Mouse (Mus musculus) heart, embryonic 12.5 days (tissue): ENCODE results near the gene Rad23b. TPM values are rescaled to one million over a fixed set of nuclear protein-coding genes. Genes with fewer than 3 reads are reported as not detected.
A peak's percentile ranks its signal among the peaks of the same experiment; 100 is the strongest.

ENCODE experiments used
- ATAC-seq: fragments of 200-750 bp; cut with Nextera tagmentation; 2 replicates; pipeline ENCODE4 v1.8.0; 2017; ENCODE audit warnings: moderate TSS enrichment, moderate library complexity; ENCODE audit not compliant: insufficient number of reproducible peaks, low FRiP score
- H3K27ac ChIP-seq: fragments of 300-500 bp; sonication (generic); 2 replicates; pipeline ENCODE4 v1.5.1; 2016; ENCODE audit warnings: mild to moderate bottlenecking, moderate library complexity; ENCODE audit not compliant: poor library complexity, severe bottlenecking
- H3K27me3 ChIP-seq: fragments of 300-500 bp; sonication (generic); replicated peaks from 2 replicates; pipeline ENCODE4 v1.6.1; 2016; ENCODE audit warnings: mild to moderate bottlenecking, moderate library complexity
- H3K36me3 ChIP-seq: fragments of 300-500 bp; sonication (generic); 2 replicates; pipeline ENCODE4 v1.6.1; 2016; ENCODE audit warnings: mild to moderate bottlenecking, moderate library complexity
- H3K4me1 ChIP-seq: fragments of 300-500 bp; sonication (generic); replicated peaks from 2 replicates; pipeline ENCODE4 v1.6.1; 2016; ENCODE audit warnings: mild to moderate bottlenecking
- H3K4me2 ChIP-seq: fragments of 300-500 bp; sonication (generic); 2 replicates; pipeline ENCODE4 v1.6.1; 2016; ENCODE audit warnings: mild to moderate bottlenecking, moderate library complexity
- H3K4me3 ChIP-seq: fragments of 300-500 bp; sonication (generic); 2 replicates; pipeline ENCODE4 v1.5.1; 2016; ENCODE audit warnings: mild to moderate bottlenecking
- H3K9ac ChIP-seq: fragments of 300-500 bp; sonication (generic); 2 replicates; pipeline ENCODE4 v1.6.1; 2016; ENCODE audit warnings: mild to moderate bottlenecking, moderate library complexity
- H3K9me3 ChIP-seq: fragments of 300-500 bp; sonication (generic); replicated peaks from 2 replicates; pipeline ENCODE4 v1.6.1; 2016; ENCODE audit warnings: mild to moderate bottlenecking, moderate library complexity
- WGBS: fragments of 180-500 bp; shearing (Covaris S2); methylation state at CpG from one replicate; pipeline ENCODE4 v1.1.7; 2016; 5-methylcytosine and 5-hydroxymethylcytosine counted together
- polyA plus RNA-seq: library from polyadenylated mRNA; unstranded; fragments of >200 nt; fragmentation: Nextera tagmentation; extraction: Ambion mirVana; gene quantifications from 2 replicates; pipeline ENCODE4 v1.2.1, GENCODE M21; 2016

Gene Rad23b
- polyA plus RNA-seq, 1 experiment from 2014 or later, result 83.0 TPM

- H3K36me3 ChIP-seq, result peaks cover 13% of the 10 kb centered on the region
- 100% methylated on average over 1 of the region's 1 CpGs for WGBS
- no peak overlapping the region for H3K9ac ChIP-seq
- H3K4me3 ChIP-seq, result no peak overlapping the region
- H3K4me2 ChIP-seq, result no peak overlapping the region
- no peak overlapping the region for H3K27ac ChIP-seq
- ATAC-seq, result no peak
- no peaks in the 10 kb centered on the region for H3K9me3 ChIP-seq
- peaks cover 36% of the 10 kb centered on the region for H3K4me1 ChIP-seq
- no peaks in the 10 kb centered on the region for H3K27me3 ChIP-seq
Measured at GRCm38 (mm10) chr4:55355845-55356244, 6.0 kb downstream of the Rad23b start.

DNA sequence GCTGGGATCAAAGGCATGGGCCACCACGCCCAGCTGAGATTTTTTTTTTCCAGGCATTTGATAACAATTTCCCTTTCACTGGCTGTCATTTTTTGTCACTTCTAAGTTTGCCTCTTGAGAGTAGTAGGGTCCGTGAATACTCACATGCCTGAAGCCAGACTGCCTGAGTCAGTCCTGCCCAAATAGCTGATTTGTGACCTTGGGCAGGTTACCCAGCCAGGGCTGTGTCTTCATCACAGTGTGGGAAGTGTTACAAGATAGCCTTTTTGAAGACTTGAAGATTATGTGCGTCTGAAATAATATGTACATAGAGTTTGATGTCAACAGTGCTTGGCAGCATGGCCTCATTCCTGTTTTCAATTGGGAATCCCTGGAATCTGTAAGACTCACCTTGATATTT, 6.9 kb downstream of the Rad23b start:
- Histone ChIP-seq H3K4me3 (no peak overlapping the region), H3K9ac (no peak overlapping the region), H3K9me3 (no peaks in the 10 kb centered on the region), H3K27me3 (no peaks in the 10 kb centered on the region), H3K4me1 (peaks cover 36% of the 10 kb centered on the region), H3K27ac (no peak overlapping the region), H3K36me3 (peaks cover 14% of the 10 kb centered on the region), H3K4me2 (no peak overlapping the region)
- WGBS, result 52% methylated on average over 3 of the region's 3 CpGs
- ATAC-seq, result no peak

DNA sequence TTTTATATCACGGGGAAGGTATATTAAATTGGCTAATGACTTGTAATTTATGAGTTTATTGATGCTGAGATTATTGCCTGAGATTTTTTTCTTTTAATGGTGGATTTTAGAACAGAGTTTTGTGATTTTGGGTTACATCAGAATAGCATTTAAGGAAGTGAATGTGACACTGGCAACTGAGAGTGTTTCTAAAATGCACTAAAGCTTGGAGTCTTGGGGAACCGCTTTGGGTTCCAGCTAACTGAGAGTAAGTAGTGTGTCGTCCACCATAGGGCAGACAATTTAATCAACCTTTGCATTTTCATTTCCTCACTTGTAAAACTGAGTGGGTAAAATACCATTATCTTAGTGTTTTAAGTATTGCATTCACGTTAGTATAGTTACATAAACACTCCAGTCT, 14.0 kb downstream of the Rad23b start:
- WGBS, result 95% methylated on average over 4 of the region's 4 CpGs

DNA sequence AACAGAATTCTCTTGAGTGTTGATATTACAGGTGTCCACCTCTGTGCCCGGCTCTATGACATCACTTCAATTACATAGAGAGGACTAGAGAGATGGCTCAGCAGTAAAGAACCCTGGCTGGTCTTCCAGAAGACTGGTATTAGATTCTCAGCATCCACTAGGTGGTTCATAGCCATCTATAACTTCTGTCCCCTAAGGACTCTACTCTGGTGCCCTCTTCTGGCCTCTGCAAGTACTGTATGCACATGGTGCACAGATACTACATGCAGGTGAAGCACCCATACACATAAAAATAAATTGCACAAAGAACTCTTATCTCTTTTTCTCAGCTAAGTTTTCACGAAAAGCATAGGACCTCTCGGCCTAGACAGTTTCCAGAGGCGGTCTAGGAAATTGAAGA, 14.5 kb downstream of the Rad23b start:
- H3K27me3 ChIP-seq, result no peaks in the 10 kb centered on the region
- no peak for ATAC-seq
- no peak overlapping the region for H3K4me2 ChIP-seq
- peaks cover 14% of the 10 kb centered on the region for H3K36me3 ChIP-seq
- H3K9me3 ChIP-seq, result no peaks in the 10 kb centered on the region
- no peak overlapping the region for H3K9ac ChIP-seq
- no peak overlapping the region for H3K4me3 ChIP-seq
- H3K27ac ChIP-seq, result no peak overlapping the region
- H3K4me1 ChIP-seq, result peaks cover 13% of the 10 kb centered on the region
- 86% methylated on average over 4 of the region's 4 CpGs for WGBS

More for the DNA sequence above, 14.0 kb downstream of the Rad23b start:
- H3K9me3 ChIP-seq, result no peaks in the 10 kb centered on the region
- no peak overlapping the region for H3K4me3 ChIP-seq
- ATAC-seq, result no peak
- H3K36me3 ChIP-seq, result peaks cover 13% of the 10 kb centered on the region
- no peak overlapping the region for H3K9ac ChIP-seq
- H3K27me3 ChIP-seq, result no peaks in the 10 kb centered on the region
- no peak overlapping the region for H3K4me2 ChIP-seq
- peaks cover 13% of the 10 kb centered on the region for H3K4me1 ChIP-seq
- no peak overlapping the region for H3K27ac ChIP-seq

DNA sequence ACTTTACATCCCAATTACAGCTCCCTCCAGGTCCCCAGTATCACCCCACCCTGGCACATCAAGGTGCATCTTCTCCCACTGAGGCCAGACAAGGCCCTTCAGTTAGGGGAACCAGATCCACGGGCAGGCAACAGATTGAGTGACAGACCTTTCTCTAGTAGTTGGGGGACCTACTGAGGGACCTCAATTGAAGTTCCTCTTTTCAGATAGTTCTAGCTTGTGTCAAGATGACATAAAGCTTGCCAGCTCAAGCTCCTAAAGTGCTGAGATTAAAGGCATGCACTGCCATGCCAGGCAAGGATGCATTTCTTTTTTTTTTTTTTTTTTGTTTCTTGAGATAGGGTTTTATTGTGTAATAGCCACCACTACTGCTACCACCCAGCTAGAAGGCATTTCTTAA, 16.2 kb downstream of the Rad23b start:
- Histone ChIP-seq H3K9ac (no peak overlapping the region), H3K4me3 (no peak overlapping the region), H3K27ac (no peak overlapping the region), H3K27me3 (no peaks in the 10 kb centered on the region), H3K36me3 (peaks cover 22% of the 10 kb centered on the region), H3K4me2 (no peak overlapping the region), H3K9me3 (no peaks in the 10 kb centered on the region), H3K4me1 (peaks cover 10% of the 10 kb centered on the region)
- ATAC-seq, result no peak
- WGBS, result 59% methylated on average over 1 of the region's 1 CpGs

GRCm38 (mm10) chr4:55370127-55370526, 20.3 kb downstream of the Rad23b start:
- Histone ChIP-seq H3K27me3 (no peaks in the 10 kb centered on the region), H3K4me2 (no peak overlapping the region), H3K9ac (no peak overlapping the region), H3K27ac (no peak overlapping the region), H3K4me3 (no peak overlapping the region), H3K9me3 (no peaks in the 10 kb centered on the region), H3K4me1 (peaks cover 4% of the 10 kb centered on the region; the same call in 1 of the 2 replicates), H3K36me3 (peaks cover 35% of the 10 kb centered on the region)
- ATAC-seq, result no peak
- WGBS, result 89% methylated on average over 3 of the region's 3 CpGs

DNA sequence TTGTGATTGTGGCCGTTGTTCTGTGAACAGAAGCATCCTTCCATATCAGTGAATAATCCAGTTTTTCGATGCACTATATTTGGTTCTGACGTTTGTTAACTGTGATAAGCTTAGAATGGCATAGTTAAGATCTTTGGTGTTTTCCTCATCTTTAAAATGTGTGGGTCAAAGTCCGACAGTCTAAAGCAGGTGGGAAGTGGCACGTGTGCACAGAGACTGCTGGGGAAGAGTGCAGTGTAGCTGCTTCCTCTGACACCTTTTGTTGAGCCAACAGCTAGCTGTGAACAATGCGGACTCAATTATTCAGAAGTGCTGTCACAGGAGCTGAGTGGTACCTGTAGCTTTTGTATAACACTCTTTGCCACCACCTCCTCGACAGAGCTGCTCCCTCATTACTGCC, 21.5 kb downstream of the Rad23b start:
- WGBS, result 84% methylated on average over 7 of the region's 7 CpGs
- H3K9ac ChIP-seq, result no peak overlapping the region
- H3K27me3 ChIP-seq, result no peaks in the 10 kb centered on the region
- H3K4me3 ChIP-seq, result no peak overlapping the region
- H3K4me2 ChIP-seq, result no peak overlapping the region
- H3K9me3 ChIP-seq, result no peaks in the 10 kb centered on the region
- H3K36me3 ChIP-seq, result peaks cover 36% of the 10 kb centered on the region
- H3K4me1 ChIP-seq, result no peaks in the 10 kb centered on the region
- no peak for ATAC-seq
- H3K27ac ChIP-seq, result no peak overlapping the region

DNA sequence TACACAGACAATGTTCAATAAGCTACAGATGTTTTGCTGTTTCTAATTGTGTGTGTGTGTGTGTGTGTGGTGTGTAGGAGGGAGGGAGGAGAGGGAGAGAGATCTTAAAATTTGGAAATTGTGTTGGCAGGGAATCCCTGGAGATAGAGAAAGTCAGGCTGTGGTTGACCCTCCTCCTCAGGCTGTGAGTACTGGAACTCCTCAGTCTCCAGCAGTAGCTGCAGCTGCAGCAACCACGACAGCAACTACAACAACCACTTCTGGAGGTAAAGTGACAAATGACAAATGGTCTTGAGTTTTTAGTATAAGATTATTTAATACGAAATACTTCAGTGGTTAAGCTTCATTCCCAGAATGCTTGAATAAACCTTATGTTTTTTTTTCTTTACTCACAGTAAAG, 32.5 kb downstream of the Rad23b start:
- Histone ChIP-seq H3K36me3 (peaks cover 78% of the 10 kb centered on the region), H3K9ac (no peak overlapping the region), H3K9me3 (no peaks in the 10 kb centered on the region), H3K4me1 (no peaks in the 10 kb centered on the region), H3K4me3 (no peak overlapping the region), H3K27ac (no peak overlapping the region), H3K27me3 (no peaks in the 10 kb centered on the region), H3K4me2 (no peak overlapping the region)
- ATAC-seq, result no peak
- 86% methylated on average over 2 of the region's 2 CpGs for WGBS

DNA sequence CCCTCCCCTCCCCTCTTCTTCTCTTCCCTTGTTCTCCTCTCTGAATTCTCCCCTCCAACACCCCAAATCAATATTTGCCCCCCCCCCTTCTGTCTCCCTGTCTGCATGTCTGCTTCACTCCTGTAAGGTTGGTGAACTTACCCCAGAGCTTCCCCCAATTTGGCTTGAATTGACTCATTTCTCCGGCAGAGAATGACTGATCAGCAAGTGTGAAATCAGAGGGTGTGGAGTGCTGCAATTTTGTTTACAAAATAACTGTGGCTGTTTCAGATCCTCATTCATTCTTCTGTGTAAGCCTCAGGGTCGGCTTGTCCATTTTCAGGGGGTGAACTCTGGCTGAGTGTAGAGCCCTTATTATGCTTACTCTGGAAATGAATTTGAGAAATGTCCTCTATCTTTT, 36.9 kb downstream of the Rad23b start:
- Histone ChIP-seq H3K27ac (no peak overlapping the region), H3K4me1 (peaks cover 7% of the 10 kb centered on the region), H3K36me3 (peaks cover 67% of the 10 kb centered on the region), H3K9ac (no peak overlapping the region), H3K4me3 (no peak overlapping the region), H3K4me2 (no peak overlapping the region), H3K9me3 (no peaks in the 10 kb centered on the region), H3K27me3 (no peaks in the 10 kb centered on the region)
- no peak for ATAC-seq
- 90% methylated on average over 2 of the region's 2 CpGs for WGBS

DNA sequence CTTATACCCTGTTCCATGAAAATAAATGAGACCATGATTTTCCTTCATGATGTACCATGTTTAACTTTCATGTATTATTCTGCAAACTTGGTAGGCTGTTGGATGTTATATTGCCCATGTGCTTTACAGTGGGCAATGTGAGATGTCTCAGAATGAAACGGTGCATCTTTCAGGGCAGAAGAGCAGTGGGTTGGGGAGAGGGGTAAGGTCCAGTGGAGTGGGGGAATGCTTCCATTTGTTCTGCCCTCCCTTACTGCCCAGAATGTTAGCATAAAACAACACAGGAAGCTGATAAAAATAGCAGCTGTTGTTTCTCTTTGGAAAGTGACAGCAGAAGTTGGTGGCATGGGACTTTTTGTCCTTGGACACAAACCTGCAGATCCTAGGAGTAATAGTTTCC, 41.6 kb downstream of the Rad23b start:
- Histone ChIP-seq H3K9ac (no peak overlapping the region), H3K36me3 (peaks cover 22% of the 10 kb centered on the region), H3K4me1 (peaks cover 8% of the 10 kb centered on the region), H3K27ac (no peak overlapping the region), H3K27me3 (no peaks in the 10 kb centered on the region), H3K4me2 (no peak overlapping the region), H3K9me3 (no peaks in the 10 kb centered on the region), H3K4me3 (no peak overlapping the region)
- 0 out of 2 replicates have a peak, but pooled peaks have one; percentile 57 for ATAC-seq
- WGBS, result 47% methylated on average over 1 of the region's 1 CpGs

DNA sequence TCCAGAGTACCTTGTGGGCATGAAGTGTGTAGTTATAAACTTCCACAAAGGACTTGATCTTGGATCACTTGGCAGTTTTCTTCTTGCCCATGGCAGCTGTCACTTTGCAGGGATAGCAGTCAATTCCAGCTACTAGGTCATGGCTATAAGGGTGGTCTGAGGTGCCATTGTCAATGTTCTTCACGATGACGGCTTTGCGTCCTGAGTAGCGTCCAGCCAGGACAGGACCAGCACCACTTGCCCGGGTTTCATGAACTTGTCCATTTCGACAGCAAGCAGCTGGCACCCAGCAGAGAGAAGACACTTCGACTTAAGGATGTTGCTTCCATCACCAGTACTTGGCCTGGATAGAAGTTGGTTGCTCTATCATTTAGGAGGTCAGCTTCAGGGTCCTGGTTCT, 42.6 kb downstream of the Rad23b start:
- H3K9me3 ChIP-seq, result no peaks in the 10 kb centered on the region
- ATAC-seq, result no peak
- no peak overlapping the region for H3K27ac ChIP-seq
- H3K4me3 ChIP-seq, result no peak overlapping the region
- H3K4me1 ChIP-seq, result peaks cover 8% of the 10 kb centered on the region
- H3K4me2 ChIP-seq, result no peak overlapping the region
- WGBS, result 90% methylated on average over 7 of the region's 7 CpGs
- no peak overlapping the region for H3K9ac ChIP-seq
- H3K36me3 ChIP-seq, result peaks cover 14% of the 10 kb centered on the region
- H3K27me3 ChIP-seq, result no peaks in the 10 kb centered on the region

GRCm38 (mm10) chr4:55397911-55398762, 48.3 kb downstream of the Rad23b start:
- Histone ChIP-seq H3K36me3 (no peaks in the 10 kb centered on the region), H3K4me2 (0 out of 2 replicates have a peak overlapping the region, but pooled peaks have one; percentile 8), H3K27me3 (no peaks in the 10 kb centered on the region), H3K4me3 (no peak overlapping the region), H3K9me3 (peaks cover 12% of the 10 kb centered on the region), H3K9ac (no peak overlapping the region), H3K4me1 (no peaks in the 10 kb centered on the region), H3K27ac (no peak overlapping the region)
- ATAC-seq, result no peak
- WGBS, result 37% methylated on average over 17 of the region's 17 CpGs
